Mouse (Mus musculus): ENCODE results near the gene Hist1h3g.

GRCm38 (mm10) chr13:23572218-23573033 lies 37.2 kb downstream of the Hist1h3g start:
- TF ChIP-seq POLR2A (IDR thresholded peaks at IDR 0.05; ENCODE audit: control insufficient read depth, extremely low read depth, insufficient read depth, low read length, poor library complexity) (no peak), CTCF (IDR thresholded peaks at IDR 0.05; ENCODE audit: borderline replicate concordance, control insufficient read depth, extremely low read depth, insufficient read depth, low read length, poor library complexity) (no peak)
